Mouse (Mus musculus): ENCODE measurements at regions not wholly inside any gene's neighbourhood (a gene's known extent, or its start where the extent isn't known, plus 50 kb on each side); places are given as distances from the start of the nearest gene placed in this dataset.
A peak's percentile ranks its signal among the peaks of the same experiment; 100 is the strongest.

DNA sequence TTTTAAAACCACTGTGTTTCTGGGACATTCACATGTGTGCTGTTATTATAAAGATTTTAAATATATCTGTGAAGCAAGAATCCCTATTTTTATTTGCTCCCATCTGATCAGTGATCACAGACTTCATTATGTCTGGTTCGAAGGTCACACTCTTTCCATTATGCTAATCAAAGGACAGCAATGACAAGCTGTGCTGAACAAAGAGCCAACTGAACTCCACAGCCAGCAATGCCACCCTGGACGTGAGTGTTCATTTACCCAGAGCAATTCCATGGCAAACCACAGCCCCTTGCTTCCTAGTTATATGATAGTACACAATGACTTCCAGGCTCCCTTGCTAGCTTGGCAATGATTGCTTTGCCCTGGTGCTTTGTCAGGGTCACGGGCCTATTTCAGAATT is 55.6 kb upstream of the Ccdc190 start:
- Histone ChIP-seq H3ac (ENCODE audit: control insufficient read depth, insufficient read length) (no peak overlapping the region), H3K4me3 (no peak overlapping the region), H3K4me2 (ENCODE audit: low read depth) (no peak overlapping the region), H3K79me2 (ENCODE audit: control insufficient read depth, insufficient read depth) (no peaks in the 10 kb centered on the region), H3K27me3 (ENCODE audit: control insufficient read depth, insufficient read depth, insufficient read length) (no peaks in the 10 kb centered on the region), H3K36me3 (ENCODE audit: control insufficient read depth, insufficient read depth) (no peaks in the 10 kb centered on the region)
- TF ChIP-seq MAX (IDR thresholded peaks at IDR 0.05; ENCODE audit: low read depth) (no peak), CEBPB (IDR thresholded peaks at IDR 0.05; ENCODE audit: insufficient read depth, poor library complexity, severe bottlenecking) (no peak), MYOG (IDR thresholded peaks at IDR 0.05; ENCODE audit: control insufficient read depth in 1 of 3, insufficient read depth in 1 of 3, insufficient read length in 2 of 3, low read depth in 2 of 3) (no peak), POLR2AphosphoS2 (IDR thresholded peaks at IDR 0.05; ENCODE audit: insufficient read length, low read depth) (no peak), TCF3 (IDR thresholded peaks at IDR 0.05; ENCODE audit: insufficient read length, low read depth) (no peak), MYOD1 (IDR thresholded peaks at IDR 0.05; ENCODE audit: control insufficient read depth in 1 of 3, insufficient read length in 2 of 3, low read depth in 2 of 3) (no peak), E2F4 (IDR thresholded peaks at IDR 0.05; ENCODE audit: insufficient read depth) (no peak), TCF12 (IDR thresholded peaks at IDR 0.05; ENCODE audit: insufficient read depth, poor library complexity, severe bottlenecking) (no peak), REST (IDR thresholded peaks at IDR 0.05; ENCODE audit: insufficient read depth, insufficient read length) (no peak), POLR2A (IDR thresholded peaks at IDR 0.05; ENCODE audit: insufficient read length, low read depth) (no peak), SRF (IDR thresholded peaks at IDR 0.05; ENCODE audit: control insufficient read depth, insufficient read length, low read depth) (no peak), USF1 (IDR thresholded peaks at IDR 0.05; ENCODE audit: low read depth) (no peak)

DNA sequence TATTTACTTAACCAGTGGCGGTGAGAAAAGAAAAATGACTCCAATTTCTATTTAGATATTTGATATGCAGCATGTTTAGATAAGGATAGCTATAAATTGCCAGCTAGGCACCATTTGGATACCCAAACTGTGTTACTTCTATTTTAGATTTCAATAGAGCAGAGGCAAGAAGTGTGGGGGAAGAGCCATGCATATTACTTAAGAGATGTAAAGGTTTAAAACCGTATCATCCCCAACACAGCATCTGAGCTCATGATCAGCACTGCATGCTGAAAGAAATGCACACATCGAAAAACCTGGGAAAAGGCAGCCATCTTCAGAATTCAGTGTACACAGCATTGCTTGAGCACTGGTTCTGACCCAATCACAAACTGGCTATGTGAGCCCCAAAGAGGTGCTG is 59.8 kb upstream of the Ccdc190 start:
- H3K4me3 ChIP-seq = no peak overlapping the region
- H3K36me3 ChIP-seq (ENCODE audit: control insufficient read depth, insufficient read depth) = no peaks in the 10 kb centered on the region
- peak overlapping the region; percentile 50 for H3K4me2 ChIP-seq (ENCODE audit: low read depth)
- no peak overlapping the region for H3ac ChIP-seq (ENCODE audit: control insufficient read depth, insufficient read length)
- H3K27me3 ChIP-seq (ENCODE audit: control insufficient read depth, insufficient read depth, insufficient read length) = no peaks in the 10 kb centered on the region
- H3K79me2 ChIP-seq (ENCODE audit: control insufficient read depth, insufficient read depth) = no peaks in the 10 kb centered on the region
- no peak for TF ChIP-seq TCF3 (IDR thresholded peaks at IDR 0.05; ENCODE audit: insufficient read length, low read depth)
- no peak for TF ChIP-seq POLR2AphosphoS2 (IDR thresholded peaks at IDR 0.05; ENCODE audit: insufficient read length, low read depth)
- no peak for TF ChIP-seq POLR2A (IDR thresholded peaks at IDR 0.05; ENCODE audit: insufficient read length, low read depth)
- no peak for TF ChIP-seq TCF12 (IDR thresholded peaks at IDR 0.05; ENCODE audit: insufficient read depth, poor library complexity, severe bottlenecking)
- no peak for TF ChIP-seq MYOD1 (IDR thresholded peaks at IDR 0.05; ENCODE audit: control insufficient read depth in 1 of 3, insufficient read length in 2 of 3, low read depth in 2 of 3)
- no peak for TF ChIP-seq E2F4 (IDR thresholded peaks at IDR 0.05; ENCODE audit: insufficient read depth)
- TF ChIP-seq CEBPB (IDR thresholded peaks at IDR 0.05; ENCODE audit: insufficient read depth, poor library complexity, severe bottlenecking) = no peak
- TF ChIP-seq REST (IDR thresholded peaks at IDR 0.05; ENCODE audit: insufficient read depth, insufficient read length) = no peak
- TF ChIP-seq SRF (IDR thresholded peaks at IDR 0.05; ENCODE audit: control insufficient read depth, insufficient read length, low read depth) = no peak
- TF ChIP-seq MYOG (IDR thresholded peaks at IDR 0.05; ENCODE audit: control insufficient read depth in 1 of 3, insufficient read depth in 1 of 3, insufficient read length in 2 of 3, low read depth in 2 of 3) = no peak

DNA sequence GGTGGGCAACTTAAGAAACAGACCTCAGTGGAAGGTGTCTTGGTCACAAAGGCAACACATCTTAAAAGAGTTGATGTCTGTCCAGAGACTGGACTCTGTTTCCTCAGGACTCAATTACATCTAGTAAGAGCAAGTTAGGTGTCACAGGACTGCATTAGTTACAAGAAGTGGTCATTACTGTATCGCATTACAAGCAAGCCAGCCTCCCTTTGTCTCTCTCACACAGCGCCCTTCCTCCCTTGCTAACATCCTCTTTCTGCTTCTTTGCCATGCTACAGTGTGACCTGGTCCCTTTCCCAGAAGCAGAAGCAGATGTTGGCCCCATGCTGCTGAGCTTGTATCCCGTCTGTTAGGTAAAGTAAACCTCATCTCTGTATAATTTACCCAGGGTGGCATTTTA is 61.0 kb upstream of the Ccdc190 start:
- Histone ChIP-seq H3ac (ENCODE audit: control insufficient read depth, insufficient read length) (no peak overlapping the region), H3K4me2 (ENCODE audit: low read depth) (peak overlapping the region; percentile 15), H3K79me2 (ENCODE audit: control insufficient read depth, insufficient read depth) (no peaks in the 10 kb centered on the region), H3K27me3 (ENCODE audit: control insufficient read depth, insufficient read depth, insufficient read length) (no peaks in the 10 kb centered on the region), H3K36me3 (ENCODE audit: control insufficient read depth, insufficient read depth) (no peaks in the 10 kb centered on the region), H3K4me3 (no peak overlapping the region)
- TF ChIP-seq CEBPB (IDR thresholded peaks at IDR 0.05; ENCODE audit: insufficient read depth, poor library complexity, severe bottlenecking) (no peak), E2F4 (IDR thresholded peaks at IDR 0.05; ENCODE audit: insufficient read depth) (no peak), TCF3 (IDR thresholded peaks at IDR 0.05; ENCODE audit: insufficient read length, low read depth) (no peak), TCF12 (IDR thresholded peaks at IDR 0.05; ENCODE audit: insufficient read depth, poor library complexity, severe bottlenecking) (no peak), MYOD1 (IDR thresholded peaks at IDR 0.05; ENCODE audit: control insufficient read depth in 1 of 3, insufficient read length in 2 of 3, low read depth in 2 of 3) (no peak), POLR2A (IDR thresholded peaks at IDR 0.05; ENCODE audit: insufficient read length, low read depth) (no peak), SRF (IDR thresholded peaks at IDR 0.05; ENCODE audit: control insufficient read depth, insufficient read length, low read depth) (no peak)

DNA sequence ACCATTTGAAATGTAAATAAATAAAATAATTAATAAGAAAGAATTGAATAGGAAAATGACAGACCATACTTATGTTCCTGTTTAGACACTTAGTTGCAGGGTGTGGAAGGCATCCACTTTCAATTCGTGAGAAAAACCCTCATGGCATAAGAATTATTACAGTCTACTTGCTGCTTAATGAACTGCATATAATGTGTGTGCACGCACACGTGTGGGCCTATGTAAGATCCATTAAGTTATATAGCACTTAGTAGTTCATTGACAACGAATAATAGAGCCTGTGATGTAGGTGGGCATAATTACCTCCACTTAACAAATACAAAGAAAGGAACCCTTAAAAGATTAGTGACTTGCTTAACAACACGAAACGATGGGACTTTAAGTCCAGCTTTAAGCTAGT is 61.6 kb upstream of the Ccdc190 start:
- H3K27me3 ChIP-seq (ENCODE audit: control insufficient read depth, insufficient read depth, insufficient read length) = no peaks in the 10 kb centered on the region
- H3K79me2 ChIP-seq (ENCODE audit: control insufficient read depth, insufficient read depth) = no peaks in the 10 kb centered on the region
- H3K36me3 ChIP-seq (ENCODE audit: control insufficient read depth, insufficient read depth) = no peaks in the 10 kb centered on the region
- no peak overlapping the region for H3ac ChIP-seq (ENCODE audit: control insufficient read depth, insufficient read length)
- no peak overlapping the region for H3K4me3 ChIP-seq
- no peak for TF ChIP-seq POLR2A (IDR thresholded peaks at IDR 0.05; ENCODE audit: insufficient read length, low read depth)
- no peak for TF ChIP-seq MYOG (IDR thresholded peaks at IDR 0.05; ENCODE audit: control insufficient read depth in 1 of 3, insufficient read depth in 1 of 3, insufficient read length in 2 of 3, low read depth in 2 of 3)
- no peak for TF ChIP-seq POLR2AphosphoS2 (IDR thresholded peaks at IDR 0.05; ENCODE audit: insufficient read length, low read depth)
- no peak for TF ChIP-seq TCF3 (IDR thresholded peaks at IDR 0.05; ENCODE audit: insufficient read length, low read depth)
- TF ChIP-seq MAX (IDR thresholded peaks at IDR 0.05; ENCODE audit: low read depth) = no peak
- TF ChIP-seq MYOD1 (IDR thresholded peaks at IDR 0.05; ENCODE audit: control insufficient read depth in 1 of 3, insufficient read length in 2 of 3, low read depth in 2 of 3) = no peak
- no peak for TF ChIP-seq SRF (IDR thresholded peaks at IDR 0.05; ENCODE audit: control insufficient read depth, insufficient read length, low read depth)
- TF ChIP-seq REST (IDR thresholded peaks at IDR 0.05; ENCODE audit: insufficient read depth, insufficient read length) = no peak
- TF ChIP-seq CEBPB (IDR thresholded peaks at IDR 0.05; ENCODE audit: insufficient read depth, poor library complexity, severe bottlenecking) = no peak
- TF ChIP-seq TCF12 (IDR thresholded peaks at IDR 0.05; ENCODE audit: insufficient read depth, poor library complexity, severe bottlenecking) = no peak
- no peak for TF ChIP-seq USF1 (IDR thresholded peaks at IDR 0.05; ENCODE audit: low read depth)
- no peak for TF ChIP-seq E2F4 (IDR thresholded peaks at IDR 0.05; ENCODE audit: insufficient read depth)
- H3K4me2 ChIP-seq (ENCODE audit: low read depth) = no peak overlapping the region

DNA sequence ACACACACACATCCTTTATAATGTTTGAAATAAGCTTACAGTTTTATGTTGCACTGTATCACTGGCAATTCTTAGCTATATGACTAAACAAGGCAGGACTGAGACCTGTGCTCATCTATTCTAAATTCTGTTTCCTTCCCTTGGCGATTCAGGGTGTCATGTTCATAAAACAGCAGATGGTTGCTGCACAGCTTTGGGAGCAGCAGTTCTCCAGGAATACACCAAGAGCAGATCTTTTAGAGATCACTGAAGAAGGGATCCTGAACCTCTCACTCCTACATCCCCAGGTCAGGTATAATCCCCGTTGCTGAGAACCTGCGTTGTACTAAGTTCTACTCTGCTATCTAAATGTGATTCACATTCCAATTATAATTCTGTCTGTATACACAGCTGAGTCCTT is 69.4 kb upstream of the Ccdc190 start:
- Histone ChIP-seq H3K79me2 (ENCODE audit: control insufficient read depth, insufficient read depth) (no peaks in the 10 kb centered on the region), H3K4me3 (no peak overlapping the region), H3K4me2 (ENCODE audit: low read depth) (no peak overlapping the region), H3K27me3 (ENCODE audit: control insufficient read depth, insufficient read depth, insufficient read length) (no peaks in the 10 kb centered on the region), H3K36me3 (ENCODE audit: control insufficient read depth, insufficient read depth) (no peaks in the 10 kb centered on the region), H3ac (ENCODE audit: control insufficient read depth, insufficient read length) (no peak overlapping the region)
- TF ChIP-seq TCF3 (IDR thresholded peaks at IDR 0.05; ENCODE audit: insufficient read length, low read depth) = no peak
- TF ChIP-seq MYOD1 (IDR thresholded peaks at IDR 0.05; ENCODE audit: control insufficient read depth in 1 of 3, insufficient read length in 2 of 3, low read depth in 2 of 3) = no peak
- TF ChIP-seq TCF12 (IDR thresholded peaks at IDR 0.05; ENCODE audit: insufficient read depth, poor library complexity, severe bottlenecking) = no peak
- no peak for TF ChIP-seq MAX (IDR thresholded peaks at IDR 0.05; ENCODE audit: low read depth)
- no peak for TF ChIP-seq SRF (IDR thresholded peaks at IDR 0.05; ENCODE audit: control insufficient read depth, insufficient read length, low read depth)
- no peak for TF ChIP-seq POLR2AphosphoS2 (IDR thresholded peaks at IDR 0.05; ENCODE audit: insufficient read length, low read depth)
- TF ChIP-seq REST (IDR thresholded peaks at IDR 0.05; ENCODE audit: insufficient read depth, insufficient read length) = no peak
- no peak for TF ChIP-seq E2F4 (IDR thresholded peaks at IDR 0.05; ENCODE audit: insufficient read depth)
- TF ChIP-seq USF1 (IDR thresholded peaks at IDR 0.05; ENCODE audit: low read depth) = no peak
- no peak for TF ChIP-seq CEBPB (IDR thresholded peaks at IDR 0.05; ENCODE audit: insufficient read depth, poor library complexity, severe bottlenecking)
- TF ChIP-seq MYOG (IDR thresholded peaks at IDR 0.05; ENCODE audit: control insufficient read depth in 1 of 3, insufficient read depth in 1 of 3, insufficient read length in 2 of 3, low read depth in 2 of 3) = no peak
- TF ChIP-seq POLR2A (IDR thresholded peaks at IDR 0.05; ENCODE audit: insufficient read length, low read depth) = no peak

Measured in myocyte (in vitro differentiated cells).